Comparison of ENCODE assay signal across 9 mouse cellular contexts in the genomic region with DNA sequence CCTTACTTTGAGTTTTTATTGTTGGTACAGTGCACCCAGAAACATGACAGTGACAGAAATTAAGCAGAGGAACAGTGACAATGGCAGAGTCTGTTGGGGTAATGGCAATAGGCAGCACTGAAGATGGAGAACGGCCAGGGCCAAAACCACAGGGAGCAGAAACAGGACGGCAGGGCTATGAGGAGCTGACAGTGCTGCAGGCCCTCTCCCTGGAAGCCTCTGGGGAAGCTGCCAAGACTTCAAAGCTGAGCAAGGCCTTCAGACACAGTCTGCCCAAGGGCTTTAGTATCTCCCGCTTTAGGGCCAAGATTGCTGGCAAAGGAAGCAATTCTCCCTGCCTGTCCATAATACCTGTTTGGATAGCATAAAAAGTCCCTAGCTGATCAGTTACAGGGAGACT. TPM values are rescaled to one million over a fixed set of nuclear protein-coding genes. Genes with fewer than 3 reads are reported as not detected.
DNase-seq lines count a peak whose midpoint lies in the region.
"Had no signal": no experiment of that assay in that cellular context is flagged by ENCODE, and none has a peak within 500 bp of the region (broad histone marks: within the 10 kb centered on the region; RNA-seq: fewer than 3 reads in every experiment).

No protein-coding gene starts in this region.

- intact Hi-C loops in gastrocnemius, postnatal 14 days (cut with DNase I; ENCODE audit: low total_unique reads), result loop anchor here (2.0 to 10.0 kb wide), 2 partner anchors 37 to 147 kb away; no protein-coding TSS in a partner anchor

- DNase-seq in gastrocnemius, postnatal 14 days, result peak; percentile 37
- DNase-seq in gastrocnemius, adult 8-10 months (ENCODE audit: low spot score in 2 of 2), result no peak
- DNase-seq in lung, postnatal 10 days, result peak; percentile 50
- no peak for DNase-seq in lung, postnatal 14 days
- DNase-seq in adrenal gland, adult 2 months, result peak; percentile 84
- DNase-seq in cerebellum, postnatal 10 days, result peak; percentile 92 to 96
- DNase-seq in urinary bladder, postnatal 36 days (ENCODE audit: low spot score in 2 of 2), result no peak
- DNase-seq in left cerebral cortex, adult 18-20 months (ENCODE audit: low spot score in 2 of 2), result no peak
- DNase-seq: kidney, postnatal 4 days had no signal

RNA-seq across cellular contexts. Expression of a gene that starts 33.9 kb away (rescaled TPM):
- total RNA-seq in gastrocnemius, postnatal 14 days (2021), result 10 to 100 TPM; 85.7 TPM
- 100 to 1,000 TPM; 110 to 144 (median 118) TPM for total RNA-seq in gastrocnemius, adult 8-10 months (2022)
- total RNA-seq in adrenal gland, adult 2 months (2021), result 100 to 1,000 TPM; 160 to 173 TPM
- 76.8 and 86.1 TPM in 2 replicates for polyA plus RNA-seq in adrenal gland, adult 2 months (2012; rRNA removed)
- total RNA-seq in left cerebral cortex, adult 18-20 months (2021), result 100 to 1,000 TPM; 106 to 111 TPM

Comparison
In these comparisons a context has a peak if more than half of its experiments do, and no peak if none do; other contexts are left out.
1. DNase-seq: peak in gastrocnemius, postnatal 14 days (single experiment), lung, postnatal 10 days (single experiment), adrenal gland, adult 2 months (single experiment) and cerebellum, postnatal 10 days (2 of 2); none in gastrocnemius, adult 8-10 months (0 of 2), lung, postnatal 14 days (single experiment), urinary bladder, postnatal 36 days (0 of 2) and left cerebral cortex, adult 18-20 months (0 of 2).